Mouse (Mus musculus) liver, embryonic 12.5 days (tissue): Measurements from ENCODE around the gene P3h1. TPM values are rescaled to one million over a fixed set of nuclear protein-coding genes. Genes with fewer than 3 reads are reported as not detected.

Experiments used
- polyA plus RNA-seq: library from polyadenylated mRNA; unstranded; fragments of >200 nt; fragmentation: Nextera tagmentation; extraction: Ambion mirVana; gene quantifications from 2 replicates; pipeline ENCODE4 v1.2.1, GENCODE M21; 2016

P3h1 gene
- polyA plus RNA-seq, 1 experiment from 2014 or later: 9.7 TPM

Other genes starting within 250 kb of the P3h1 start
- 309 TPM in 2 replicates for gene Slc2a1, start 124.2 kb upstream of the P3h1 start, polyA plus RNA-seq
- 3.6 and 3.8 TPM in 2 replicates for gene Zfp691, start 58.7 kb upstream of the P3h1 start, polyA plus RNA-seq
- 328 and 333 TPM in 2 replicates for gene Ermap, start 42.9 kb upstream of the P3h1 start, polyA plus RNA-seq
- 114 and 121 TPM in 2 replicates for gene Svbp, start 37.6 kb upstream of the P3h1 start, polyA plus RNA-seq
- gene Tmem269, start 14.7 kb upstream of the P3h1 start, polyA plus RNA-seq: not detected in 2 replicates
- 18.1 and 19.6 TPM in 2 replicates for gene AU022252, start 203 bp upstream of the P3h1 start, polyA plus RNA-seq
- not detected in 2 replicates for gene Cldn19, start 22.5 kb downstream of the P3h1 start, polyA plus RNA-seq
- gene Ybx1, start 61.7 kb downstream of the P3h1 start, polyA plus RNA-seq: 699 and 700 TPM in 2 replicates
- 88.1 and 93.4 TPM in 2 replicates for gene Ppih, start 87.6 kb downstream of the P3h1 start, polyA plus RNA-seq
- 1.4 and 1.9 TPM in 2 replicates for gene Ccdc30, start 182.6 kb downstream of the P3h1 start, polyA plus RNA-seq
- 20.2 and 20.9 TPM in 2 replicates for gene Ppcs, start 189.5 kb downstream of the P3h1 start, polyA plus RNA-seq
- gene Zmynd12, start 189.9 kb downstream of the P3h1 start, polyA plus RNA-seq: 0.16 and 0.23 TPM in 2 replicates